Mouse (Mus musculus) testis, postnatal 14 days (tissue): ENCODE data around the gene Defb43.

Experiments used
- DNase-seq: peaks from one replicate; pipeline ENCODE4 v3.0.0; 2021; ENCODE audit warnings: low spot score

Gene Defb43

GRCm38 (mm10) chr14:63011471-63011870 lies at the start of gene Defb43:
Gene Defb43, plus strand, starts transcription at chr14:63011771.
- no peak for DNase-seq

DNA sequence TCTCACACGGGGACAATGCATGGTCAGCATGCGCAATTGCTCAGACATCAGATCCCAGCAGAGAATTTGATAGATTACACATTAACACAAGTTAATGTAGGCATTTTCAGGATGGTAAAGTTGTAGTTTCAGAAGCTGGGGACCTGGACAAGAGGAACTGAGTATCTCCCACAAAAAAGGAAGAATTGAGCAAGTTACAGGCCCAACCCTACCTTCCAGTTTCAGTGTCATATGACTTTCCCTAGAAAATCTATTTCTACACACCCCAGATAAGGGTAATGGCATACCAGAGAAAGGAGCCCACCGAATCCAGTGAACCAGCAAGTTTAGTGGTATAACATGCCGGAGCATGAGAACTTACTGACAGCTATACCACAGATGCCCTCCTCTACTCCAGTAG lies 47.9 kb upstream of the Defb43 start:
- DNase-seq, result no peak

- no peak for DNase-seq
These were observed 46.2 kb upstream of the Defb43 start for GRCm38 (mm10) chr14:62965342-62965741.

GRCm38 (mm10) chr14:62965811-62966520 lies 45.6 kb upstream of the Defb43 start:
- no peak for DNase-seq

GRCm38 (mm10) chr14:62975046-62975445 lies 36.5 kb upstream of the Defb43 start:
- peak; percentile 31 for DNase-seq

- no peak for DNase-seq
These were observed 31.8 kb upstream of the Defb43 start for GRCm38 (mm10) chr14:62979815-62980214.

DNA sequence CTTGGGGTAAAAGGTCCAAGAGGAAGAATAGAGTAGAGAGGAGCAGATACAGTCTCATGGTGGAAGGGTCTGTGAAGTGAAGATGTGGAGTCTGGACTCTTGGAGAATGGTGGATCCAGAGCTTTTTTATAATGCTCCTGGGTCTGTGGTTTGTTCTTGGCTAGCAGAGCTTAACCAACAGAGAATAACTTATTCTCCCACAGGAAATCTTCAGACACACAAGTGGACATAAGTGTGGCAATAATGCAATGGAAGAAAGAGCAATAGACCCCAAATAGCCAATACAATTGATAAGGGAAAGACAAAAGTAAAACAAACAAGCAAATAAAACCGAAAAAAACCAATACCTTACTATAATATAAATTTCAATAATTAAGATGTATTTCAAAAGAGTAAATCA lies 27.2 kb upstream of the Defb43 start, which contains the start of gene Defb48:
Gene Defb48, minus strand, starts transcription at position 101 of the 400 bp plus-strand sequence.
- DNase-seq, result no peak

DNA sequence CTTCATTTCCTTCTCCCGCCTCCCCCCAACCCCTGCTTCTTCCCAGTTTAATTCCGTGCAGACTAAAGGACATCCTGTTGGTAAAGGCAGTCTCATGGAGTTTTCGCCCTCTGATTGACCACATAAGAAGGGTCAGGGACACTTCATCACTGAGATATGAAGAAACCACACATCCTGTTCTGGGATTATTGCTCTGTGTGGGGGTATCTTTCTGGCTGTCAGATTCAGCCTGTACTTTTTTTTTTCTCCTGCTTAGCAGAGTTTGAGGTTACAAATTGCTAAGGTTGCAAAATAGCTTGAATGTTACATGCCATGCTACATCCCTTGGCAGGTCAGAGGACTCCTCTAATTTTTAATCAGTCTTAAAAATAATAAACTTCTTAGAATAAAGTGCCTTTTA lies 20.3 kb upstream of the Defb43 start:
- no peak for DNase-seq

DNA sequence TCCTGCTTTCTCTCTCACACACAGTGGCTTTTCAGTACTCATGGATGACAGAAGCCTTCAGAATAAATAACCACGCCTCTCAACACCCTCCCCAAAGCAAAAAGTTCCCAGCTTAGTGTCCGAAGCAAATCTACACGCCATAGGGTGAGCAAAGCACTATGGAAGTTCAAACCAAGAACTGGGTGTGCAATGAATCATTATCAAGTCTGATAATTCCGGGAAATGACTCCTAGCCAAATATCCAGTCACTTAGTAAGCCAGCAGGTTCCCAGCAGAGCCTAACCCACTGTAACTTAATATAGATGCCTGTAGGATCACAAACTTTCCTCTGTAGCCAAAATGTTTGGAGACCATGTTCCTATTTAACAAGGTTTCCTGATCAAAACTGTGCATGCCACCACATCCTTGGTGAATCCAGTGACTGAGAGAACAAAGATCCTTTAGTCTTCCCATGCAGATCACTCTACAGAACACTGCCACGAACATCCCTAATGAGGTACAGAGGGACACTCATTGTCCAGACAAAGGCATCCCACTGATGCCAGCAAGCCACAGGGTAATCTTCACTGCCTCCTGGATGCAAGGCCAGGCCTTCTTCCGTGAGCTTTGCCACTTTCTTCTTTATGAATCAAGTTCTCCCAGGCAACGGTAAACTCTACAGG lies 19.6 kb upstream of the Defb43 start:
- DNase-seq, result no peak

- no peak for DNase-seq
These were observed 13.8 kb upstream of the Defb43 start, which contains the start of gene Defb47 for GRCm38 (mm10) chr14:62997777-62998176. Gene Defb47, plus strand, starts transcription at chr14:62998077.

- no peak for DNase-seq
These were observed 12.6 kb upstream of the Defb43 start for GRCm38 (mm10) chr14:62998977-62999376.

DNA sequence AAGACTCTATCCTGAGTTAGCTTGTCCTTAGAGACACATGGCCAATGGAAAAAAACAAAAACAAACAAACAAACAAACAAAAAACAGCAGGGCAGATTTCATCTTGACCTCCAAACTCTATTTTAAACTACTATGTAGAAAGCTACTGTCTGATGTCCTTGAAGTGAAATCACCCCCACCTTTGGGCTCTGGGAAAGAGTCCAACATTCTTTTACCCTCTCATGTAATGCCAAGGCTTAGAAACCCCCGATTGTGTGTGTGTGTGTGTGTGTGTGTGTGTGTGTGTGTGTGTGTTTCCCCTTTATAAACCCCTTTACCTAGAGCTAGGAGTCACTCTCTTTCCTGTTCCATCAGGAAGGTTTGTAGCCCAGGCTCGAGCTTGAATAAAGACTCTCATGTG lies 9.0 kb upstream of the Defb43 start:
- no peak for DNase-seq

DNA sequence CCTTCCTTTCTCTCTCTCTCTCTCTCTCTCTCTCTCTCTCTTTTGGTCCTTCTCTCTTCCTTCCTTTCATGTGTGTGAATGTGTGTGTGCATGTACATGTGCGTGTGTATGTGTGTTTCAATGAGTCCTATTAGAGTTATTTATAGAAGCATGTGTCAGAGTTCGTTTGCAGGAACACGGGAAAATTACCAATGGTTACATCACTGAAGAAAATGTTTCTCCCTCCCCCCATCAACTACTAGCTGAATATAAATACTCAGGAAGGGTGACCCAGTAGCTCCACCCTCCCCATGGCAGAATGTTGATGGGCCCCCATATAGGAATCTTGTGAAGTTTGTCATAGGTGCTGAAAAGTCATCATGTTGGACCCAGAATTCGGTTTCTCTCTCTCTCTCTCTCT lies 1.5 kb downstream of the Defb43 start:
- no peak for DNase-seq

- DNase-seq, result peak; percentile 54
These were observed 3.1 kb downstream of the Defb43 start for GRCm38 (mm10) chr14:63014667-63015066.

DNA sequence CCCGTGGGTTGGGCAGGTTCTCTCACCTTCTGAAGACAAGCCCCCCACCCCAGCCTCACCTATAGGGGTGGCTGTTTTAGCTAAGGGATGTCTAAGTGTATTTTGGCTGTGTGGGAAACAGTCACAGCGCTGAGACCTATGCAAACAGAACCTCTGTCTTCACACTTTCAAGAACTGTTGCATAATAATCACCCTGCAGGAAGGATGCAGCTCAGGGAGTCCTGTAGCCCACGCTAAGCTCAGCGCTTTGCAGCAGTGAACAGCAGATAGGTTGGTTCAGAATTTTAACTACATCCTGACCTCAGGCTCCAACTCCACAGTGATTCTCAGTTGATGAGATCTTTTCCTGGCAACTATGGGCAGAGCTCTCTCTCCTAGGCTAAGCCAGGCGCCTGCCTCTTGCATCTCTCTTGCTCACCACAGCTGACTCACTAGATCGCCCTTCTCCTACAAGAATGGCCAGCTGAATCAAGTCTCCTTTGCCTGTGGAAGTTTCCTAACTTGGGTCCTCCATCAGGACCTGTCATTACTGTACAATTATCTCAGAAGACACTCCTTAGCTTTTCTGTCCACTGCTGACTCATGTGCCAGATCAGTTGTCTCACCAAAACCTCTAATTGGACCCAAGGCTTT lies 9.1 kb downstream of the Defb43 start:
- no peak for DNase-seq

DNA sequence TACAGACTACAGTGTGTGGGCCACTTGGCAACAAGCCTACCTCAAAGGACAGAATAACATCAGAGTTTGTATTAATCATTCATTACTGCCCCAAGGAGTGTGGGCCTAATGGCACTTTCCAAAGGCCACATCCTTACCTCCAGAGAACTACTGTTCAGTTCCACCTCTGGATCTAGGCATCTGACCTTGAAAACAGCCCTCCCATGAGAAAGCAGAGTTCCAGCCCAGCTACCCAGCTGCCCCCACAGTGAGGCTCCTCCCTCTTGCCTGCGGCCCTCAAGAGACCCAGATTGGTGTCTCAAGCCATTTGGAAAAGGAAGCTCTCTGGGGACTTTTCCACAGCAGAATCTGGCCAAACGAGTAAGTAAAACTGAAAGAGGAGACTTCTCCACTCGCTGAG lies 35.1 kb downstream of the Defb43 start, which contains the start of gene Defb42:
Gene Defb42, plus strand, starts transcription at position 301 of the 400 bp plus-strand sequence.
- no peak for DNase-seq

DNA sequence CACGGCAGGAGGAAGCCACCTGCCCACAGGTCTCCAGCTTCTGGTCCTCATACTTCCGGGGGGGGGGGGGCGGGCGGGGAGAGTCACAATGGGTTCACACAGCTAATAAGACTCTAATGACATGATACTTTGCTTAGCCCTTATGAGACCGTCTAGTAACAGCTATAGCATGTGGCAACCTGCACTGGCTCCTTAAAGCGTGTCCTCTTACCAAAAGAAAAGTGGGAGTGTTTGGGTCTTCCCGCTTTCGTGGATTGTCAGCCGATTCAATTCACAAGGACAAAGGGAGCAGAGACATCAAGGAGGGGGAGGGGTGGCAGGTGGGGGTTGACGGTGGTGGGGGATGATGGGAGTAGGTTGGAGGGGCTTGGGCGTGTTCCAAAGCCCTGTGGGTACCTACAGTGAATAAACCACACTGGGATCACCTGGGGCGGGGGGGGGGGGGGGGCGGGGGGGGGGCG lies 38.4 kb downstream of the Defb43 start, which contains the start of gene Defb30:
Gene Defb30, minus strand, starts transcription at position 51 of the 461 bp plus-strand sequence.
- no peak for DNase-seq

DNA sequence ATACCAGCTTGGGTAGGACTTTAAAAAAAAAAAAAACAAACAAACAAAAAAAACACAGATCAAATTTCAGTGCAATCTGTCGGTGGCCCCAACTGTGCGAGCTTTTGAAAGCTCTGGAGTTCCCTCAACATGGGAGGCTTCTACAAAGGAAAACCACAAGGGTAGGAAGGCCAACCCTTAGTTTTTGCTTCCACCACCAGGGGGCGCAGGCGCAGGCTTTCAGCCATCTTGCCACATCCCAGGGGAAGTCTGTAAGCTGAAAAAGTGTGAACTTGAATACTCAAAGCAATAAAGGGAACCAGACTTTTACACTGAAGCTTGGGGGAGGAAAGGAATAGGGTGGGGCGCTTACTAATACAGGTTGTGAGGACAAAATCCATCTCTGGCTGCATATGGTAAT lies 39.2 kb downstream of the Defb43 start:
- DNase-seq, result peak; percentile 80

DNA sequence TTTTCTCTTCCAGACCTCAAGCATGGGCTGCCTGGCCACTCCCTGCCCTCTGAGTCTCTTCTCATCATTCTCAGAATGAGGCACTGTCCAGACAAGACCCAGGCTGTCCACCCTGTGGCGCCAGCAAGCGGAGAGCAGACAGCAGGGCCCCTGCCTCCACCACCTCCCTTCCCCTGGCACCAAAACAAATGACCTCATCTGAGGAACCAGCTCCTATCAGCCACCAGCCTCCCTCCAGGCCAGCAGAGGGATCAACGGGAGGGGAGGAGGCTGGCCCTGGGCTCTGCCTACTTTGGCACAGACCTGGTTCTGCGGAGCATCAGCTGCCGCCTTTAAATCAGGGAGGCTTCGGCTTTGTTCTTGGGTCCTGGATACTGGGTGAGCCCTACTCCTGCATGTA lies 43.2 kb downstream of the Defb43 start:
- peak; percentile 85 for DNase-seq

DNA sequence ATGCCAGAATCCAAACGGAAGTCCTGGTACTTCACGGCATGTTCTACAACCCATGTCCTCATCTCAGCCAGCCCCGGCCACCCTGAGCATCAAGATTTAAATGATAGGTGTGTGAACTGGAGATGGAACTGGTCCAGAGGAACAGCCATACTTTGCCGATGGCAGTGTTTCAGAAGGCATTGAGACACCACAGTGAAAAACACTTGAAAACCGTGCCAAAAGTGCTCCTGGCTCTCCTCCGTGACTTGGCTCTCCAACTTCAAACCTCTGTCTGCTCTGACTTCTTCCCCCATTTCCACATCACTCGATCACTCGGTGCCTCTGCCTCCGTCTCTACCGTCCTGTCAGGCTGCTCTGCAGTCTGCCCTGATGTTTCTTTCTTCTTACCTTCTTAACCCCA lies 48.8 kb downstream of the Defb43 start:
- DNase-seq, result no peak

DNA sequence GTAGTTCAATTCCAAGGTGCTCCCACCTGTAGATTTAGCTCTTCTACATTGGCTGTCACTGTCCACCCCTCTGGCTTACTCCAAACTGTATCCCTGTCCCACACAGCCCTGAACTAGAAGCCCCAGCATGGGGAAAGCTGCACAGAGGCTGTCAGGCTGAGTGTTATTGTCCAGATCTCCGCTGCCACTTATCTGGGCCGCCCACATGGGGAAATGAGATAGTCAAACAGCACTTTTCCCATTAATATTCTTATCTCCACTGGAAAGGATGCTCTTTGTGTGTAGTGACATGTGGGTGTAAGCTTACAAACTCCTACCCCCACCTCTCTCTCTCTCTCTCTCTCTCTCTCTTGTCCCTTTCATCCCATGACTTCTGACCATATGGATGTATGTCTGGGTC lies 50.6 kb downstream of the Defb43 start:
- DNase-seq, result no peak

DNA sequence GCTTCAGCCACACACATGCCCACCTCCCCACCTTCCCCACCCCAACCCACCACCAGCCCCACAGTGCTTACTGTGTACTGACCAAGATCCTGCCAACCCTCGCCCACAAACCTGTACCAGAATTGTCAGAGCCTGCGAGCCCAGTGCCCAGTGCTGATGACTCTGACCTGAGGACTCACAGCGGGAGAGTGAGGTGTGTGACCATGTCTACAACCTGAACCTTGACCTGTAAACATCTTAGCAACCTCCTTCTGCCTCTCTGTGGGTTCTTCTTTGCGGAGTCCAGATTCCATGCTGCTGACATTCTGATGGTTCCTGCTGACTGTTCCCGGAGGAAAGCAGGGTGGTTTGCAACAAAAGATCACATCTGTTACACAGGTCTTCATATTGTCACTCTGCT lies 53.8 kb downstream of the Defb43 start:
- no peak for DNase-seq
